Mouse (Mus musculus): ENCODE results near the gene Bloc1s1. TPM values are rescaled to one million over a fixed set of nuclear protein-coding genes. Genes with fewer than 3 reads are reported as not detected.

Bloc1s1 gene
- total and polyA plus RNA-seq, 3 experiments, result 181 to 234 (median 201) TPM

GRCm38 (mm10) chr10:128910066-128910841 lies 13.6 kb downstream of the Bloc1s1 start:
- H3K79me2 ChIP-seq (replicated peaks; ENCODE audit: control insufficient read depth, insufficient read depth, low read length), result no peaks in the 10 kb centered on the region
- H3K4me1 ChIP-seq (ENCODE audit: control insufficient read depth, insufficient read depth, low read length), result peaks cover 1% of the 10 kb centered on the region; the same call in 1 of the 2 replicates
- intact Hi-C loops (cut with DNase I), result no loop called here
- TF ChIP-seq CTCF (IDR thresholded peaks at IDR 0.05), result no peak
- TF ChIP-seq POLR2A (IDR thresholded peaks at IDR 0.05; ENCODE audit: insufficient read depth, low read depth, low read length), result no peak
- TF ChIP-seq EP300 (IDR thresholded peaks at IDR 0.05; ENCODE audit: insufficient read depth, low read depth, low read length), result no peak
- H3K4me3 ChIP-seq, result peak overlapping the region; percentile 95
- H3K9ac ChIP-seq (ENCODE audit: low read depth, low read length), result peak overlapping the region; percentile 95
- no peaks in the 10 kb centered on the region for H3K36me3 ChIP-seq (ENCODE audit: control insufficient read depth, insufficient read depth, low read length)
- DNase-seq, result peak; percentile 68 to 69
- 3% methylated on average over 64 of the region's 66 CpGs for WGBS
- no peaks in the 10 kb centered on the region for H3K27me3 ChIP-seq (ENCODE audit: control insufficient read depth, insufficient read depth, low read length)
- H3K27ac ChIP-seq, result peak overlapping the region; percentile 96

- WGBS, result under 1% methylated on average over 36 of the region's 41 CpGs
- Histone ChIP-seq H3K36me3 (ENCODE audit: control insufficient read depth, insufficient read depth, low read length) (no peaks in the 10 kb centered on the region), H3K27ac (peak overlapping the region; percentile 96), H3K79me2 (replicated peaks; ENCODE audit: control insufficient read depth, insufficient read depth, low read length) (no peaks in the 10 kb centered on the region), H3K9ac (ENCODE audit: low read depth, low read length) (peak overlapping the region; percentile 95), H3K4me1 (ENCODE audit: control insufficient read depth, insufficient read depth, low read length) (peaks cover 1% of the 10 kb centered on the region; the same call in 1 of the 2 replicates), H3K27me3 (ENCODE audit: control insufficient read depth, insufficient read depth, low read length) (no peaks in the 10 kb centered on the region), H3K4me3 (peak overlapping the region; percentile 95)
- peak; percentile 88 to 90 for DNase-seq
- no peak for TF ChIP-seq CTCF (IDR thresholded peaks at IDR 0.05)
- peak; percentile 17; the same call in 1 of the 2 replicates for TF ChIP-seq POLR2A (IDR thresholded peaks at IDR 0.05; ENCODE audit: insufficient read depth, low read depth, low read length)
- no peak for TF ChIP-seq EP300 (IDR thresholded peaks at IDR 0.05; ENCODE audit: insufficient read depth, low read depth, low read length)
- intact Hi-C loops (cut with DNase I), result no loop called here
These were observed 14.2 kb downstream of the Bloc1s1 start for GRCm38 (mm10) chr10:128909567-128910028.

GRCm38 (mm10) chr10:128908778-128909448 lies 14.9 kb downstream of the Bloc1s1 start:
- Histone ChIP-seq H3K4me3 (peak overlapping the region; percentile 95; the same call in 1 of the 2 replicates), H3K79me2 (replicated peaks; ENCODE audit: control insufficient read depth, insufficient read depth, low read length) (no peaks in the 10 kb centered on the region), H3K27me3 (ENCODE audit: control insufficient read depth, insufficient read depth, low read length) (no peaks in the 10 kb centered on the region), H3K4me1 (ENCODE audit: control insufficient read depth, insufficient read depth, low read length) (peaks cover 1% of the 10 kb centered on the region; the same call in 1 of the 2 replicates), H3K9ac (ENCODE audit: low read depth, low read length) (peak overlapping the region; percentile 95), H3K36me3 (ENCODE audit: control insufficient read depth, insufficient read depth, low read length) (no peaks in the 10 kb centered on the region), H3K27ac (peak overlapping the region; percentile 96)
- TF ChIP-seq POLR2A (IDR thresholded peaks at IDR 0.05; ENCODE audit: insufficient read depth, low read depth, low read length), result no peak
- TF ChIP-seq EP300 (IDR thresholded peaks at IDR 0.05; ENCODE audit: insufficient read depth, low read depth, low read length), result no peak
- TF ChIP-seq CTCF (IDR thresholded peaks at IDR 0.05), result no peak
- 72% methylated on average over 13 of the region's 13 CpGs for WGBS
- no peak for DNase-seq
- intact Hi-C loops (cut with DNase I), result no loop called here

DNA sequence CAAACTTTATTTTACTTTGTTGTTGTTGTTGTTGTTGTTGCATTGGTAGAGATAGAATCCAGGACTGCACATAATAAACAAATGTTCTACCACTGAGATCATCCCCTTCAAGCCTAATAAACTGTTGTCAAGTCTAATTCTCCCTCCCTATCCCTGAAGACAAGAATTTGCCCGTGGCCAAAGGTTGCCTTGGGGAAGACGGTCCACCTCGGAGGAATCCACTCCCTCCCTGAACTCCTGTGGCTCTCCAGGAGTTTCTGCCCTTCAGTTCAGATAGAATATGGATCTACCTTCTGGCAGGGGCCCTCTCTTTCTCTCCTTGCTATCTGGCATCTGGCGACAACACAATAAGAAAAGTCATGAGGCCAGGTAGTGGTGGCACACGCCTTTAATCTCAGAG lies 19.0 kb downstream of the Bloc1s1 start:
- Histone ChIP-seq H3K36me3 (ENCODE audit: control insufficient read depth, insufficient read depth, low read length) (no peaks in the 10 kb centered on the region), H3K27ac (no peak overlapping the region), H3K4me3 (no peak overlapping the region), H3K9ac (ENCODE audit: low read depth, low read length) (no peak overlapping the region), H3K79me2 (replicated peaks; ENCODE audit: control insufficient read depth, insufficient read depth, low read length) (no peaks in the 10 kb centered on the region), H3K4me1 (ENCODE audit: control insufficient read depth, insufficient read depth, low read length) (no peaks in the 10 kb centered on the region; the same call in 1 of the 2 replicates), H3K27me3 (ENCODE audit: control insufficient read depth, insufficient read depth, low read length) (no peaks in the 10 kb centered on the region)
- intact Hi-C loops (cut with DNase I), result no loop called here
- TF ChIP-seq POLR2A (IDR thresholded peaks at IDR 0.05; ENCODE audit: insufficient read depth, low read depth, low read length) (no peak), CTCF (IDR thresholded peaks at IDR 0.05) (no peak), EP300 (IDR thresholded peaks at IDR 0.05; ENCODE audit: insufficient read depth, low read depth, low read length) (no peak)
- 83% methylated on average over 5 of the region's 5 CpGs for WGBS
- DNase-seq, result no peak

GRCm38 (mm10) chr10:128902409-128902988 lies 21.3 kb downstream of the Bloc1s1 start:
- Histone ChIP-seq H3K36me3 (ENCODE audit: control insufficient read depth, insufficient read depth, low read length) (no peaks in the 10 kb centered on the region), H3K9ac (ENCODE audit: low read depth, low read length) (no peak overlapping the region), H3K4me3 (no peak overlapping the region), H3K27me3 (ENCODE audit: control insufficient read depth, insufficient read depth, low read length) (no peaks in the 10 kb centered on the region), H3K4me1 (ENCODE audit: control insufficient read depth, insufficient read depth, low read length) (no peaks in the 10 kb centered on the region), H3K79me2 (replicated peaks; ENCODE audit: control insufficient read depth, insufficient read depth, low read length) (no peaks in the 10 kb centered on the region), H3K27ac (no peak overlapping the region)
- intact Hi-C loops (cut with DNase I), result no loop called here
- 77% methylated on average over 3 of the region's 3 CpGs for WGBS
- no peak for TF ChIP-seq EP300 (IDR thresholded peaks at IDR 0.05; ENCODE audit: insufficient read depth, low read depth, low read length)
- no peak for TF ChIP-seq CTCF (IDR thresholded peaks at IDR 0.05)
- TF ChIP-seq POLR2A (IDR thresholded peaks at IDR 0.05; ENCODE audit: insufficient read depth, low read depth, low read length), result no peak
- DNase-seq, result no peak
